Mouse (Mus musculus) ES-E14 (cell line): ENCODE results near the gene Tspan31.

Experiments used
- HCFC1 ChIP-seq: IDR thresholded peaks from 2 replicates; pipeline ENCODE4 v1.6.1; 2012; ENCODE audit warnings: low read length, inconsistent platforms, borderline replicate concordance; ENCODE audit not compliant: insufficient read depth
- MAFK ChIP-seq: IDR thresholded peaks from 2 replicates; pipeline ENCODE4 v1.6.1; 2014; ENCODE audit warnings: mild to moderate bottlenecking, low read depth, low read length, inconsistent platforms; ENCODE audit not compliant: insufficient read depth
- ZNF384 ChIP-seq: IDR thresholded peaks from 2 replicates; pipeline ENCODE4 v1.6.1; 2012; ENCODE audit warnings: low read depth, low read length, inconsistent platforms

GRCm38 (mm10) chr10:127063913-127064870 lies 5.9 kb downstream of the Tspan31 start:
- TF ChIP-seq MAFK (no peak), HCFC1 (no peak), ZNF384 (no peak)
